Mouse (Mus musculus) stomach, postnatal 0 days (tissue): ENCODE measurements at regions not wholly inside any gene's neighbourhood (a gene's known extent, or its start where the extent isn't known, plus 50 kb on each side); places are given as distances from the start of the nearest gene placed in this dataset.

Source experiments
- CTCF ChIP-seq: IDR thresholded peaks from 2 replicates; pipeline ENCODE4 v1.5.1; 2016; ENCODE audit warnings: antibody characterized with exemption, low read depth, mild to moderate bottlenecking, moderate library complexity
- EP300 ChIP-seq: optimal IDR thresholded peaks from 2 replicates; pipeline ENCODE3; 2016; ENCODE audit warnings: antibody characterized with exemption

- TF ChIP-seq CTCF (no peak), EP300 (no peak)
Measured at GRCm38 (mm10) chr14:24745730-24746129, 258.8 kb downstream of the Rps24 start.
